Mouse (Mus musculus): ENCODE measurements around the gene Kcnj9.

- TF ChIP-seq POLR2A (IDR thresholded peaks at IDR 0.05; ENCODE audit: insufficient read length, low read depth) (no peak), TCF12 (IDR thresholded peaks at IDR 0.05; ENCODE audit: insufficient read depth, poor library complexity, severe bottlenecking) (no peak)
These were observed 13.6 kb upstream of the Kcnj9 start for GRCm38 (mm10) chr1:172342729-172343128.

Measured in myocyte (in vitro differentiated cells).